Mouse (Mus musculus): ENCODE measurements around the gene Stk32c.

GRCm38 (mm10) chr7:139228447-139229171 is 15.5 kb upstream of the Stk32c start:
- TF ChIP-seq CTCF (IDR thresholded peaks at IDR 0.05) (no peak), EP300 (IDR thresholded peaks at IDR 0.05) (no peak)

All from lung, postnatal 0 days (tissue).